Mouse (Mus musculus) kidney, postnatal 0 days (tissue): ENCODE data around the gene Ccdc69. TPM values are rescaled to one million over a fixed set of nuclear protein-coding genes. Genes with fewer than 3 reads are reported as not detected.

ENCODE experiments used
- ATAC-seq: fragments of 200-750 bp; cut with Nextera tagmentation; replicated peaks from 2 replicates; pipeline ENCODE4 v1.8.0; 2017; ENCODE audit warnings: low read depth, moderate number of reproducible peaks, moderate TSS enrichment, moderate library complexity; ENCODE audit not compliant: low FRiP score
- DNase-seq: peaks from one replicate; pipeline ENCODE4 v3.0.0-alpha.2; 2016; ENCODE audit warnings: low spot score
- H3K27ac ChIP-seq: fragments of 300-500 bp; sonication (generic); 2 replicates; pipeline ENCODE4 v1.5.1; 2014; ENCODE audit warnings: mild to moderate bottlenecking
- H3K27me3 ChIP-seq: fragments of 300-500 bp; sonication (generic); 2 replicates; pipeline ENCODE4 v1.6.1; 2014; ENCODE audit warnings: low read length, mixed read lengths; ENCODE audit not compliant: insufficient read depth
- H3K36me3 ChIP-seq: fragments of 300-500 bp; sonication (generic); 2 replicates; pipeline ENCODE4 v1.6.1; 2014; ENCODE audit warnings: low read length, mixed read lengths; ENCODE audit not compliant: insufficient read depth
- H3K4me1 ChIP-seq: fragments of 300-500 bp; sonication (generic); replicated peaks from 2 replicates; pipeline ENCODE4 v1.6.1; 2014; ENCODE audit warnings: antibody characterized with exemption, low read length, mixed read lengths; ENCODE audit not compliant: insufficient read depth
- H3K4me2 ChIP-seq: fragments of 300-500 bp; sonication (generic); 2 replicates; pipeline ENCODE4 v1.6.1; 2014; ENCODE audit warnings: mild to moderate bottlenecking, low read length, moderate library complexity, mixed read lengths
- H3K4me3 ChIP-seq: fragments of 300-500 bp; sonication (generic); replicated peaks from 2 replicates; pipeline ENCODE4 v1.5.1; 2014; ENCODE audit warnings: low read depth, low read length
- H3K9ac ChIP-seq: fragments of 300-500 bp; sonication (generic); 2 replicates; pipeline ENCODE4 v1.6.1; 2014; ENCODE audit warnings: low read depth, low read length
- H3K9me3 ChIP-seq: fragments of 300-500 bp; sonication (generic); replicated peaks from 2 replicates; pipeline ENCODE4 v1.6.1; 2016; ENCODE audit warnings: low read length, inconsistent platforms, mixed read lengths
- CTCF ChIP-seq: IDR thresholded peaks from 2 replicates; pipeline ENCODE4 v1.5.1; 2016; ENCODE audit warnings: antibody characterized with exemption, low read depth, mild to moderate bottlenecking, moderate library complexity
- WGBS: fragments of 180-500 bp; shearing (Covaris S2); extraction: QIAGEN DNeasy Blood & Tissue Kit; methylation state at CpG from one replicate; pipeline ENCODE4 v1.1.7; 2014; 5-methylcytosine and 5-hydroxymethylcytosine counted together
- polyA plus RNA-seq: library from polyadenylated mRNA; unstranded; fragments of >200 nt; fragmentation: Nextera tagmentation; extraction: Ambion mirVana; gene quantifications from 2 replicates; pipeline ENCODE4 v1.2.1, GENCODE M21; 2015

Gene Ccdc69
- polyA plus RNA-seq, 1 experiment from 2014 or later = 2.5 TPM

GRCm38 (mm10) chr11:55021458-55021857 lies 56.5 kb downstream of the Ccdc69 start:
- Histone ChIP-seq H3K4me2 (no peak overlapping the region), H3K9me3 (no peaks in the 10 kb centered on the region), H3K9ac (no peak overlapping the region), H3K27ac (peak overlapping the region; percentile 93; the same call in 1 of the 2 replicates), H3K4me1 (peaks cover 33% of the 10 kb centered on the region), H3K4me3 (no peak overlapping the region), H3K36me3 (peaks cover 8% of the 10 kb centered on the region; the same call in 1 of the 2 replicates), H3K27me3 (no peaks in the 10 kb centered on the region)
- TF ChIP-seq CTCF = no peak
- ATAC-seq (no peak), DNase-seq (no peak)

GRCm38 (mm10) chr11:55019711-55020110 lies 58.2 kb downstream of the Ccdc69 start:
- no peak overlapping the region for H3K27ac ChIP-seq
- H3K4me1 ChIP-seq = peaks cover 26% of the 10 kb centered on the region
- no peaks in the 10 kb centered on the region for H3K9me3 ChIP-seq
- no peak overlapping the region for H3K9ac ChIP-seq
- H3K36me3 ChIP-seq = peaks cover 8% of the 10 kb centered on the region; the same call in 1 of the 2 replicates
- H3K4me3 ChIP-seq = no peak overlapping the region
- TF ChIP-seq CTCF = no peak
- H3K27me3 ChIP-seq = no peaks in the 10 kb centered on the region
- DNase-seq (no peak), ATAC-seq (no peak)
- H3K4me2 ChIP-seq = no peak overlapping the region
- 80% methylated on average over 2 of the region's 2 CpGs for WGBS

- DNase-seq = no peak
- H3K27ac ChIP-seq = no peak overlapping the region
- TF ChIP-seq CTCF = no peak
- no peak overlapping the region for H3K9ac ChIP-seq
- H3K27me3 ChIP-seq = no peaks in the 10 kb centered on the region
- no peak overlapping the region for H3K4me2 ChIP-seq
- H3K36me3 ChIP-seq = peaks cover 13% of the 10 kb centered on the region; the same call in 1 of the 2 replicates
- H3K4me3 ChIP-seq = no peak overlapping the region
- WGBS = 68% methylated on average over 6 of the region's 6 CpGs
- no peaks in the 10 kb centered on the region for H3K9me3 ChIP-seq
- ATAC-seq = no peak
- peaks cover 15% of the 10 kb centered on the region for H3K4me1 ChIP-seq
Observed at GRCm38 (mm10) chr11:55018034-55018433, 59.9 kb downstream of the Ccdc69 start.

GRCm38 (mm10) chr11:55017201-55017600 lies 60.7 kb downstream of the Ccdc69 start:
- Histone ChIP-seq H3K9ac (no peak overlapping the region), H3K27ac (no peak overlapping the region), H3K36me3 (peaks cover 13% of the 10 kb centered on the region; the same call in 1 of the 2 replicates), H3K4me3 (no peak overlapping the region), H3K9me3 (no peaks in the 10 kb centered on the region), H3K4me2 (no peak overlapping the region), H3K27me3 (no peaks in the 10 kb centered on the region), H3K4me1 (peaks cover 8% of the 10 kb centered on the region)
- DNase-seq (no peak), ATAC-seq (no peak)
- WGBS = 84% methylated on average over 2 of the region's 2 CpGs
- no peak for TF ChIP-seq CTCF

GRCm38 (mm10) chr11:55016758-55017157 lies 61.2 kb downstream of the Ccdc69 start:
- ATAC-seq (no peak), DNase-seq (no peak)
- Histone ChIP-seq H3K4me1 (peaks cover 4% of the 10 kb centered on the region; the same call in 1 of the 2 replicates), H3K4me3 (no peak overlapping the region), H3K9ac (no peak overlapping the region), H3K27me3 (no peaks in the 10 kb centered on the region), H3K4me2 (no peak overlapping the region), H3K9me3 (no peaks in the 10 kb centered on the region), H3K27ac (no peak overlapping the region), H3K36me3 (peaks cover 13% of the 10 kb centered on the region; the same call in 1 of the 2 replicates)
- WGBS = 91% methylated on average over 1 of the region's 1 CpGs
- no peak for TF ChIP-seq CTCF

- Histone ChIP-seq H3K36me3 (peaks cover 18% of the 10 kb centered on the region), H3K27ac (0 out of 2 replicates have a peak overlapping the region, but pooled peaks have one; percentile 47), H3K4me2 (no peak overlapping the region), H3K4me3 (no peak overlapping the region), H3K9ac (0 out of 2 replicates have a peak overlapping the region, but pooled peaks have one; percentile 8), H3K27me3 (no peaks in the 10 kb centered on the region), H3K9me3 (no peaks in the 10 kb centered on the region), H3K4me1 (no peaks in the 10 kb centered on the region)
- WGBS = 48% methylated on average over 9 of the region's 9 CpGs
- ATAC-seq (no peak), DNase-seq (peak; percentile 38)
- no peak for TF ChIP-seq CTCF
Observed at GRCm38 (mm10) chr11:55015831-55016241, 62.1 kb downstream of the Ccdc69 start.

- no peaks in the 10 kb centered on the region for H3K27me3 ChIP-seq
- H3K4me1 ChIP-seq = no peaks in the 10 kb centered on the region
- H3K9me3 ChIP-seq = no peaks in the 10 kb centered on the region
- WGBS = 82% methylated on average over 3 of the region's 3 CpGs
- 0 out of 2 replicates have a peak overlapping the region, but pooled peaks have one; percentile 47 for H3K27ac ChIP-seq
- H3K4me3 ChIP-seq = no peak overlapping the region
- no peak for DNase-seq
- no peak for TF ChIP-seq CTCF
- no peak overlapping the region for H3K4me2 ChIP-seq
- H3K36me3 ChIP-seq = peaks cover 20% of the 10 kb centered on the region
- no peak for ATAC-seq
- H3K9ac ChIP-seq = 0 out of 2 replicates have a peak overlapping the region, but pooled peaks have one; percentile 8
Observed at GRCm38 (mm10) chr11:55015264-55015663, 62.7 kb downstream of the Ccdc69 start.
